Mouse (Mus musculus) spleen, embryonic (tissue): ENCODE results near the gene Lsm12.

Experiments
- CTCF ChIA-PET: fragments of 350-600 bp; sonication (Branson Sonifier 250); formaldehyde crosslinking; loops from one replicate; lab custom pipeline; 2022; lab: Charles Lee

Lsm12 gene

GRCm38 (mm10) chr11:102140508-102140907 lies 44.6 kb downstream of the Lsm12 start:
- CTCF ChIA-PET: interaction anchor here (0.5 to 0.7 kb wide), 4 partner anchors 20 to 738 kb away, joined by 3 to 5 read pairs (median 4); no protein-coding TSS in a partner anchor

- CTCF ChIA-PET: interaction anchor here (0.6 kb wide), 2 partner anchors 22 to 271 kb away, joined by 5 to 8 read pairs; no protein-coding TSS in a partner anchor
Observed at GRCm38 (mm10) chr11:102138447-102138740, 46.7 kb downstream of the Lsm12 start.

GRCm38 (mm10) chr11:102137625-102138446 lies 47.3 kb downstream of the Lsm12 start:
- CTCF ChIA-PET: no interaction called here

GRCm38 (mm10) chr11:102134516-102134915 lies 50.6 kb downstream of the Lsm12 start:
- CTCF ChIA-PET: no interaction called here

GRCm38 (mm10) chr11:102117386-102117785 lies 67.7 kb downstream of the Lsm12 start:
- CTCF ChIA-PET: no interaction called here

- CTCF ChIA-PET: interaction anchor here (0.6 to 0.7 kb wide), 3 partner anchors 14 to 75 kb away, joined by 3 to 5 read pairs (median 3); no protein-coding TSS in a partner anchor
Observed at GRCm38 (mm10) chr11:102116241-102116640, 68.9 kb downstream of the Lsm12 start.
